Mouse (Mus musculus): Measurements from ENCODE around the gene Clhc1. TPM values are rescaled to one million over a fixed set of nuclear protein-coding genes. Genes with fewer than 3 reads are reported as not detected.

Clhc1 gene
- total RNA-seq, 2 experiments from 2014 or later, result not detected

DNA sequence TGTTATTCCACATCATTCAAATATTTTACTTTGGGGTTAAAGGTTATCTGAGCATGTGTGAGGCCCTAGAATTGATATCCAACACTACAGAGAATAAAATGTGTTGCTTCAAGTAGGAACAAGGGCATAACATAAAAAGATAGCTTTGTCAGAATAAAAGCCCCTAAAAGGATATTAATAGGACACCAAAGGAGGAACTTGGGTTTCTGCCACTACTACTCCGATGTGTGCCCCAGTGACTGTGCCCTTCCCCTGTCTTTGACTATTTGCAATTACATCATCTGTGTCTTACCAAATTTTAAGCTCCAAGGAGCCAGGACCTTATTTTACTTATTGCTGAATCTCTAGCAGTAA is 1.7 kb downstream of the Clhc1 start:
- no peak for DNase-seq
- intact Hi-C loops (cut with DNase I; ENCODE audit: low total_unique reads), result no loop called here

DNA sequence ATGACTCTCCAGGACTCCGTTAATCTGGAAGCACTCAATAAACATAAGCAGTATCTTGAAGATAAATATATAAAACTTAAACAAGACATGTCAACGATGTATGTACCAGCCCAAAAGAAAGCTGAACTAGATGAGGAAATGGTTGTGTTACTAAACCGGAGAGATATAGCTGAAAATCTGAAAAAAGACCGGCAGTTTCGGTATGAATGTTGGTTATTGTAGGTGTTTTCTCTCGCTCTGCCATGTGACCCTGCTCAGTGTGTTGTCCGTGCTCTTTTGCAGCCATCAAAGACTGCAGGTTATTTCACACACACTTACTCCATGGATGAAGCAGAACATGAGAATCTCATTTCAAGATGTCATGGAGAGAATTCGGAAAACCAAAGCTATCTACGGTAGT is 12.7 kb downstream of the Clhc1 start:
- intact Hi-C loops (cut with DNase I; ENCODE audit: low total_unique reads), result no loop called here
- DNase-seq, result no peak

DNA sequence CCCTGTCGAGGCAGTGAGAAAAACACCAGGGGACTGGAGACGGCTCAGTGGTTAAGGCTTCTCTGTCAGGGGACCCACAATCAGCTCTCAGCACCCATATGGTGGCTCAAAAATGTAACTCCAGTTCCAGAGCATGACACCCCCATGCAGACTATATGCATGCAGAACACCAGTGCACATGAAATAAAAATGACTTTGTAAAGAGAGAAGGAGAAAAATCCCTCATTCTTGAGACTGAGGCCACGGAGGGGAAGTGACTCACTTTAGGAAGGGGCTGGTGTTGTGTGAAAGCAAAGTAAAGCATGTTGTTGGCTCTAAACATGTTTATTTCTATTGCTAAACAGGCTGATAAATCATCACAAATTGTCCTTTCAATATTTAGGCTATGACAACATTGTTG is 13.2 kb downstream of the Clhc1 start:
- intact Hi-C loops (cut with DNase I; ENCODE audit: low total_unique reads), result no loop called here
- DNase-seq, result no peak

DNA sequence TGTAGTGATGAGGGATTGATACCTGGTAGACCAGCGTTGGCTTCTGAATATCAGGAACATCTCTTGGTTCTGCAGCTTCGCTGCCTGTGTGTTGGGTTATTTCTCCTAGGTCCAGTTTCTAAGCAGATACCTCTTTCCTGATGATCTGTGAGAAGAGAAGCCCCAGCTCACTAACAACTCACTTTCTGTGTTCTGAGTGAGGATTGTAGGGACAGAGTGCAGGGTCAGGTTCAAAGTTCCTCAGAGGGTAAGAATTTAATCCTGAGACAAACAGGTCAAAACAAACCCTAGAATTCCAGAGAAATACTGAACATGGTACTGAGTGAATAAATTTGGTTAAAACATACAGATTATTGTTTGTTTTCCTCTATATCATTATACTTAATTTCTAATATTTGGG is 15.7 kb downstream of the Clhc1 start:
- no peak for DNase-seq
- intact Hi-C loops (cut with DNase I; ENCODE audit: low total_unique reads), result no loop called here

DNA sequence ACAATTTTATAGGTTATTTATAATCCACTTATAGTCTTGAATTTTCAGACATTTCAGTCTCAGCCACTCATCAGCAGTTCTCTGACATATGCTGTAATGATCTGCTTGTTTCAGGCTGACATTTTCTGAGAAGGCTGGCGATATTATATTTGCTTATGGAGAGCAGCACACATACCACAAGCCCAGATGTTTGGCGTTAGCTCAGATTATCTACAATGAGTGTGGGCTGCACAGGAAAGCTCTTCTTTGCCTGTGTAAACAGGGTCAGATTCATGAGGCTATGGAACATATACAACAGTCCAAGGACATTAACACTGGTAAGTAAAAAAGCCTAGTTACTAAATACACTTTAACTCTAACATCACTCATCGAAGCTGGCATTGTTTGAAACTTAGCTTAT is 23.8 kb downstream of the Clhc1 start:
- intact Hi-C loops (cut with DNase I; ENCODE audit: low total_unique reads), result no loop called here
- no peak for DNase-seq

DNA sequence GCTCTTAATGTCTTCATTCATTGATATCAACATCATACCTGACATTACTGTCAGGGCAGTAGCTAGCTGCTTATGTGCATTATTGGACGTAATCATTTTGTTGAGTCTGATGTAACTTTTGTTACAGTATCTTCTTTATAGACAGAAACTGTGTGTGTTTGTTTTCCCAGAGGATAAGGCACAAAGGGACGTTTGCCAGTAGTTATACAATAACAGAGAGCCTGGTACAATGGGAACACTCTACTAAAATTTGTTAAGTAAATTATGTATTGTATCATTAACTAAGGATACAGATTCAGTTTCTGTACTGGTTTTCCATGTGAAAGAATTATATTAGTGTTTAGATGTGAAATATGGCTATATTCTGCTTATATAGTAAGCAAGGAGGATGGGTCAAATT is 24.9 kb downstream of the Clhc1 start:
- intact Hi-C loops (cut with DNase I; ENCODE audit: low total_unique reads), result no loop called here
- no peak for DNase-seq

DNA sequence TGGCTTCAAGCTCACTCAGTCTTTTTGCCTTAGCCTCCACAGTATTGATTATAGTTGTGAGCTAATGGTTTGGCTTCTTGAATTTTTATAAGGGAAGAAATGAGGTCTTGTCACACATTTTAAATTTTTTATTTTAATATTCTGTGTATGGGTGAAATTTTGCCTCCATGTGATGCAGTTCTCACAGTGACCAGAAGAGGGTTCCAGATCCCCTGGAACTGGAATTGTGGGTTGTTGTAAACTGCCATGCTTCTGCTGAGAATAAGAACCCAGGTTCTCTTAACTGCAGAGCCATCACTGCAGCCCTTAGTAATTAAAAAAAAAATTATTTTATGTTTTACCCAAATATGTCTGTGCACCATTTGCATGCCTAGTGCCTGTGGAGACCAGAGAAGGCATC is 31.9 kb downstream of the Clhc1 start:
- DNase-seq, result no peak
- intact Hi-C loops (cut with DNase I; ENCODE audit: low total_unique reads), result no loop called here

DNA sequence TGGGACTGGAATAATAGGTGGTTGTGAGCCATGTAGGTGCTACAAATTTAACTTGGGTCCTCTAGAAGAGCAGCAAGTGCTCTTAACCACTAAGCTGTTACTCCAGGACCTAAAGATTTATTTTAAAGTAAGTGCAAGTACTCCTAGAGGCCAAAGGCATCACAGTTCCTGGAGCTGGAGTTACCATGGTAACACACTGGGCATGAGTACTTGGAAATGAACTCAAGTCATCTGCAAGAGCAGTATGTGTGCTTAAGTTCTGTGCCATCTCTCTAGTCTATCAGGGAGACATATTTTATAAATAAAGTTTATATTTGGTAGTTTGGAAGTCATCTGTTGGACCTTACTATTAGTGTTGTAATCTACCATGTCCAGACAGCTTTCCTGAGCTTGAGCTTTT is 47.5 kb downstream of the Clhc1 start:
- DNase-seq, result no peak
- intact Hi-C loops (cut with DNase I; ENCODE audit: low total_unique reads), result no loop called here

DNA sequence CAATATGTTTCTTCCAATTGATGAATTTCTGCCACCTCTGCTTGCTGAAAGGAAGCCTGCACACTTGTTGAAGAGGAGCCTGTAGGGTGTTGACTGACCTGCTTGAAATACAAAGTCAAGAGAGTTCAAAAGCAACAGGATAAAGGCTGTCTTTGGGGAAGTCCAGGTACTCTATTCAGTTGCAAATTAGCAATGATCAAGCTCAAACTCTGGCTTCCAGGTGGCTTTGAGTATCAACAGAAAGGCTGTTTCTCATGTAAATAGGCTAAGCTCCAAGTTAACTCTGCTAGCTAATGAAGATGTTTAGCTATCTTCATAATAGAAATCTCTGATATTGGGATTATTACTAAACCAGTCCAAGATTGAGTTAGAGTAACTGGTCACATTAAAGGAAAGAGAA is 49.4 kb downstream of the Clhc1 start:
- DNase-seq, result no peak
- intact Hi-C loops (cut with DNase I; ENCODE audit: low total_unique reads), result no loop called here

DNA sequence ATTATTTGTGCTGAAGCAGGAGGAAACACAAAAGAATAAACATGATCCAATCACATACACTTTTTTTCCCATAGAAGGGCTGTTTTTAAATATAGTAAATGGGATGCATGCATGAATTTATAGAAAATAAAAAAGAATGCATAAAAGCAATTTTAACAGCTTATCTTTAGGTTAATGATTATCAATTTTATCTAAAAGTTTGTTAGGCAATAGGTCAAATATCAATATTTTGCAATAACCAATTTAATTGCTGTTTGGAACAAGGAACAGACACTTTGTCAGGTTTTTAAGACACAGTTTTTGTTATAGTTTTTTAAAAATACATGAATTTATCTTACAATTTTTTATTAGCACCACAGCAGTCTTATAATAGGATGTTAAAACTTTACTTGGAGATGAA is 51.2 kb downstream of the Clhc1 start:
- intact Hi-C loops (cut with DNase I; ENCODE audit: low total_unique reads), result no loop called here
- DNase-seq, result no peak

DNA sequence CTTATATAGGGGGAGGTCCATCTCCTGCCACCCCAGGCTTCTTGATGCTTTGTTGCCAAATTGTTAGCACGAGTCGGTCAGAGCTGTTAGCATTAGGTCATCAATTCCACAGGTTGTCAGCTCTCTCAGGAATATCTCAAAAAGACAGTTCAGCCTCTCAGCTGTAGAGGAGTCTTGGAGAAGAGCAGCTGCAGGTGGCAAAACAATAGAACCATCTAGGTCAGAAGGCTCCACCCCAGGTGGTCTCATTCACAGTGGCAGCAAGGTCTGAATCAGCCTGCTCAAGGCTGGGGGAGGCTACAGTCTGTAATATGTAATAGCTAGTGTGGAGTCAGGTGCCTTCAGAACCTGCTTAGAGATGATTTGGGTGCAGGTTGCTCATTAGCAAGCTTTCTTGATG is 55.8 kb downstream of the Clhc1 start:
- intact Hi-C loops (cut with DNase I; ENCODE audit: low total_unique reads), result no loop called here
- no peak for DNase-seq

DNA sequence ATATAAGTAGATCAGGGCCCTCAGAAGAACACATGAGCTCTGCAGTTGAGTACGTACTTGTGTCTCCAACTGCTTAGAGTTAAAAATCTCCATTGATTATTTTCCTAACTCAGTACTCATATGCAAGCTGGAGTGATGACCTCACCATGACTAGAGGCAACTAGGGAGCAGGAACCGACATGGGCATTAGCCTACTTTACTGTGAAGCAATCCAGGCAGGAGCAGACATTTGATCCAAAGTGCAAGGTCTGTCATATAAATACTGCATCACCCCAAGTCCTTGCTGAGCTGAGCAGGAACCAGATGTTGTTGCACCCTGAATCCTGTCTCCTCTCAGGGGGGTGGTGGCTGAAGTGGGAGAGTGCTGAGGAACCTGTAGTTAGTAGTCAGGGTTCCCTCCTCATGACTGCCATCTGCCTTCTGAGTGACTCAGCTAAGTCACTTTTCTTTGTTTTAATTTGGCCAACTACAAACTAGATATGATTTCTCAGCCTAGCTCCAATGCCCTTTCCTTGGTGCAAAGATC is 59.8 kb downstream of the Clhc1 start:
- intact Hi-C loops (cut with DNase I; ENCODE audit: low total_unique reads), result no loop called here
- no peak for DNase-seq

DNA sequence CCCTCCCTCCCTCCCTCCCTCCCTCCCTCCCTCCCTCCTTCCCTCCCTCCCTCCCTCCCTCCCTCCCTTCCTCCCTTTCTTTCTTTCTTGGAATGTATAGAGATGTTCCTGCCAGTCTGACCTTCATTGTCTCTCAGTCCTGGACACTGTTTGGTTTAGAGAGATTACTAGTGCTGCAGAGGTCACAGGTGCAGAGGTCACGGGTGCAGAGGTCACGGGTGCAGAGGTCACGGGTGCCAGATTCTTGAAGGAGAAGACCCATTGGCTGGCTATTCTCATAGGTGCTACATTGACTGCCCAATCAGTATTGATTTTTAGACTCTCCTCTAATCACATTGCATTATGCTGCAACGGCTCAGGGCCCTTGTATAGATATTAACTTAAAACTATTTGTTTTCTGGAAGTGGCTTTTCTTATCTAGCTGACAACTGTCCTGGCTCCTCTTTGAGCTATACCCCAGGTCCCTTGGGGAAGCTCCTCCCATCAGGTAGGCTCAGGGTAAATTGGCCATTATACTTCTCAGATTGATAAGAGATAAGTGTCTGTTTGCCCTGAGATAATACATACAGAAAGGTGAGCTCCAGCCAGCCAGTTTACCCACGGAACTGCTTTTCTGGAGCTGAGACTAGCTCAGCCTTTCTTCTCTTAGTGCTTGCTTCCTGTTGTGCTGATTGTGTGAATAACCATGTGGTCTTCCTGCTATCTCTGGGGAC is 62.2 kb downstream of the Clhc1 start:
- intact Hi-C loops (cut with DNase I; ENCODE audit: low total_unique reads), result no loop called here
- DNase-seq, result no peak

DNA sequence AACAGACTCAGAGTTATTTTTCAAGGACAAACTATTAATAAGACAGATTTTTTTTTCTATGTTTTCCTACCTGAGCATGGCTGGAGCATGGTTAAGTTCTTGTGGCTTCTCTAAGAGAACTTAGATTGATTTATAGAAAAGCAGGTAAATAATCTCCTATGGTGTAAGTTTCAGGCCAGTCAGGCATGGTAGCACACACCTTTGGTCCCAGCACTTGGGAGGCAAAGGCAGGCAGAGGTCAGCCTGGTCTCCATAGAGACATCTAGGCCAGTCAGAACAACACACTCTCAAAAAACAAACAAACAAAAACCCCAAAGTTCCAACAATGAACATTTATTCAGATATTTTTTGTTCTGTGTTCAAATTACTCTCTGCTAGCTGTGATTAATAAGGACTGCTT is 64.3 kb downstream of the Clhc1 start:
- intact Hi-C loops (cut with DNase I; ENCODE audit: low total_unique reads), result no loop called here
- no peak for DNase-seq

DNA sequence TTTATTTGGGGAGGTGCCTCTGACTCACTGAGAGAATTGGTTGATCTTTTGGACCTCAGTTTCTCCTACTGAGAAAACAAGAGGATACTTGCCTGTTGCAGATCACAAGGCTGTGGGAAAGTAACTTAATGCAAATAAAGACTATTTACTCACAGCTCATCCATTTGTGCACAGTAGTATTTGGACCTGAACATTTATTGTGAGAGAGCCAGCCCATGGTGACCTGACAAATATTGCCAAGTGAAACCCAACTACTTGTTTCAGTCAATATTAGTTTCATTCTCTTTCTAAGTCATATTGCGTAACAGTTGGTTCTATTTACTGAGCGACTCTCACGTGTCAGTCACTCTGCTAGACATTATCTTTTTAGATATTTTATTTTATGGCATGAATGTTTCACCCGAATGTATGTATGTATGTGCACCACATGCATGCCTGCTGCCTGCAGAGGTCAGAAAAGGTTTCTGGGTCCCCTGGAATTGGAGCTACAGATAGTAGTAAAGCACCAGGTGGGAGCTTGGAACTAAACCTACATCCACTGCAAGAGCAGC is 65.5 kb downstream of the Clhc1 start:
- intact Hi-C loops (cut with DNase I; ENCODE audit: low total_unique reads), result no loop called here
- no peak for DNase-seq

DNA sequence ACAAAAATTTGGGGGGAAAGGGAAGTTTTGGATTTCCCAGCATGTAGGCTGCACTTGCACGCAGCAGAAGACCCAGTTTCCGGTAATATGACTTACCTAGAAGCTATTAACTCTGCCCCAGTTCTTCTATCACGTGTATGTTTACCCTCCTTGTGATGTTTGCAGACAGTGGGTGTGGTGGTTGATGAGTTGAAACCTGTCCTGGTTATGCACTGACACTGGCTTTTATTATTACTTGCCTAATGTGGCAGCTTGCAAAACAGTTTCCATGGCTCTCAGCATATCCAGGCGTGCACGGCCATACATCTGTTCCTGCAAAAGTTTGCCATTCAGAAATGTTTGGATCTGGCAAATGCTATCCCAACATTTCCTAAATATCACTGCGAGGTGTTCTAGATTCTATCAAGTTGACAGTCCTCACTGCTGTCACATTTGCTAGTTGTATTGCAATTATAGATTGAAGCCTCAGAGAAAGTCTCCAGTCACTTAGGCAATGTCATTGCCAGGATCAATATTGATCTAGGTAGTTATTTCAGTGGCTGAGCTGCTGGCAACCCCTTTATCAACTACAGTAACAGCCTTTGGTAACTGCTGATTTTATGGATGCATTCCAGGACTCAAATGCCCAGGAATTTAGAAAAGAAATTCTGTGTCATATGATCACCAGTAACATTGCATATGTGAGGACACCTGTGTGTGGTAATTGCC is 66.6 kb downstream of the Clhc1 start:
- DNase-seq, result no peak
- intact Hi-C loops (cut with DNase I; ENCODE audit: low total_unique reads), result no loop called here

DNA sequence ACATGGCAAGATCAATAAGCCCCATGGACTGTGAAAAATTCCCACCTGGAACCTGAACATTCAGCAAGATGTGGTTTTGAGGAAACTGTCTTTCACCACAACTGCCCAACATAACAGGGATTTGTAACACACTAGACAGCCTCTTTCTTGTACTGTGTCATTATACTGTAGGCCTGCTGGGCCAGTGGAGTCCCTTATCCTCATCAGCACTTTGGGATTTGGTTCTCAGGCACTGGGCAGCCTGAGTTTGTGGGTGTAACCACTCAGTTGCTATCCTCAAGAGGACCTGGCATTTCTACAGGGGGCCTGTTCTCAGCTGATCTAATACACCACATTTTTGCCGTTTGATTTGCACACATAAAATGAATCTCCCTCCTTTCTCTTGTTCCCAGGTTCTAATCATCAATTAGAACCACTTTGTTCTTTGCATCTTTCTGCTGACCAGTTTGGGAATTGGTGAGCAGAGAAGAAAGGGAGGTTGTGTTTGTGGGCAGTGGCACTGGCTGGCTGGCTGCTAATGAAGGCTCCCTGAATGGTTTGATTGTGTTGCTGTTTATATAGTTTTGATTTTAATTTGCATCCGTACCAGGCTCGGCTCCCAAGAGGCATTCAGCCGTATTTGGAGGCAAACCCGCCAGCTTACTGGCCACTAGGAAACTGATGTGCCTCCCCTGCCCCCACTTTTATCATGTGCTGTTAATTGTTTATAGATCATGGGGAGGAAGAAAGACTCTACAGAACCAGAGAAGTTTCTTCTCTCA is 74.5 kb downstream of the Clhc1 start:
- DNase-seq, result no peak
- intact Hi-C loops (cut with DNase I; ENCODE audit: low total_unique reads), result no loop called here

DNA sequence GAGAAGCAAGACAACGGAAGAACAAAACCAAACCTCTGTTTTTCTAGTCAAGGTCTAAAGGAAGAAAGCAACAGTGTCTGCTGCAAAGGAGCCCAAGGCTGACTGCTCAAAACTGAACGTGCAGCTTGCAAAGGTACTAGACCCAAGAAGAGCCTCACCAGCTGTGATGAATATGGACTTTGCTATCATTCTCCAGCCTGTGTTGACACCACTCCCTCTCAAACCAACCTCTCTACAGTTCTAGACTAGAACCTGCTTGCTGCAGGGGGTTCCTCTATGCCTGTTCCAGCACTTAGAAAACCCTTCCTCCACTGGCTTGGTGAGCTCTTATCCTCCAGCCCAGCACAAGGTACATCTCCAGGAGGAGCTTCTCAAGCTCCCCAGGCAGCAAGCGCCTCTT is 75.6 kb downstream of the Clhc1 start:
- DNase-seq, result no peak
- intact Hi-C loops (cut with DNase I; ENCODE audit: low total_unique reads), result no loop called here

DNA sequence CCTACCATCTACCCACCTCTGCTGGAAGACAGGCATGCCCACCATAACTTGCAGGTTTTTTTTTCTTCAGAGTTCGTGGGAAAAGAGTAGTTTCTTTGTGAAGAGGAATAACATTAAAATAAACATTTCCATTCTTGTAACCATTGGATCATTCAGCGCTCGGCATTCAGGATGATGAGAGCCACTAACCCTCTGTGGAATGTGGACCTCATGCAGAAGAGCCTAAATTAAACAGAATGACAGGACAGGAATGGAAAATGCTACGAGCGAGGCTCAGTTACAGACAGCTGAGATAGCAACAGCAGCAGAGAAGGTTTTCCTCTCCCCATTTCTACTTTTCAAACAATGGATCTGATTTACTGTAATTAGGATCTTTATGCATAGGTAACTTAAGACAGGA is 78.8 kb downstream of the Clhc1 start:
- intact Hi-C loops (cut with DNase I; ENCODE audit: low total_unique reads), result no loop called here
- no peak for DNase-seq

DNA sequence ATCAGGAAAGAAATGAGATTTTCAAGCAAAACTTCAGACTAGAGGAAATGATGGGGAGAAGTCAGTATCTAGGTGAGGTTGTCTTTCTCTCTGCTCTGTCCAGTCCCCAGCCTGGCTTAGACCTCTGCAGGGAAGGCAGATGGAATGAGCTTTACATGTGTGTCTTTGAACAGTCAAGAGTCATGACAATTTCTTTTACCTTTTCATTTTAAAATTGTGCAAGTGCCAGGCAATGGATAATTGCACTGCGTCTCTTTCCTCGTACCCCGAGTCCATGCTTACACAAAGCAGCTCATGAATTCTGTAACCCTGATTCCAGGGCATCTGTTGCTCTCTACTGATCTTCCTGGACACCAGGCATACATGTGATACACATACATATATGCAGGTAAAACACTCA is 80.0 kb downstream of the Clhc1 start:
- intact Hi-C loops (cut with DNase I; ENCODE audit: low total_unique reads), result no loop called here

More for the DNA sequence above, 80.0 kb downstream of the Clhc1 start:
- no peak for DNase-seq

All from gastrocnemius, postnatal 14 days (tissue).